Mouse (Mus musculus) stomach, embryonic 15.5 days (tissue): ENCODE data around the gene Gltp. TPM values are rescaled to one million over a fixed set of nuclear protein-coding genes. Genes with fewer than 3 reads are reported as not detected.

ENCODE experiments used
- ATAC-seq: fragments of 200-750 bp; cut with Nextera tagmentation; 2 replicates; pipeline ENCODE4 v1.8.0; 2017; ENCODE audit warnings: low read depth, moderate number of reproducible peaks, moderate TSS enrichment; ENCODE audit not compliant: insufficient read depth, low FRiP score
- H3K27ac ChIP-seq: fragments of 300-500 bp; sonication (generic); 2 replicates; pipeline ENCODE4 v1.5.1; 2015; ENCODE audit warnings: mild to moderate bottlenecking, inconsistent platforms
- H3K27me3 ChIP-seq: fragments of 300-500 bp; sonication (generic); replicated peaks from 2 replicates; pipeline ENCODE4 v1.6.1; 2015; ENCODE audit warnings: inconsistent platforms
- H3K36me3 ChIP-seq: fragments of 300-500 bp; sonication (generic); 2 replicates; pipeline ENCODE4 v1.6.1; 2015; ENCODE audit warnings: inconsistent platforms
- H3K4me1 ChIP-seq: fragments of 300-500 bp; sonication (generic); 2 replicates; pipeline ENCODE4 v1.6.1; 2015; ENCODE audit warnings: inconsistent platforms
- H3K4me2 ChIP-seq: fragments of 300-500 bp; sonication (generic); 2 replicates; pipeline ENCODE4 v1.6.1; 2015; ENCODE audit warnings: mild to moderate bottlenecking, inconsistent platforms
- H3K4me3 ChIP-seq: fragments of 300-500 bp; sonication (generic); replicated peaks from 2 replicates; pipeline ENCODE4 v1.5.1; 2015; ENCODE audit warnings: inconsistent platforms
- H3K9ac ChIP-seq: fragments of 300-500 bp; sonication (generic); 2 replicates; pipeline ENCODE4 v1.6.1; 2015; ENCODE audit warnings: inconsistent platforms
- H3K9me3 ChIP-seq: fragments of 300-500 bp; sonication (generic); 2 replicates; pipeline ENCODE4 v1.6.1; 2016; ENCODE audit warnings: inconsistent platforms
- WGBS: fragments of 180-500 bp; shearing (Covaris S2); methylation state at CpG from one replicate; pipeline ENCODE4 v1.1.7; 2015; 5-methylcytosine and 5-hydroxymethylcytosine counted together
- polyA plus RNA-seq: library from polyadenylated mRNA; unstranded; fragments of >200 nt; fragmentation: Nextera tagmentation; extraction: Ambion mirVana; gene quantifications from 2 replicates; pipeline ENCODE4 v1.2.1, GENCODE M21; 2015

Gltp gene
- polyA plus RNA-seq, 1 experiment from 2014 or later: 144 TPM

- 83% methylated on average over 13 of the region's 13 CpGs for WGBS
- H3K4me3 ChIP-seq: no peak overlapping the region
Observed at GRCm38 (mm10) chr5:114673114-114673513, 17.7 kb downstream of the Gltp start.

GRCm38 (mm10) chr5:114669014-114669413 lies 21.8 kb downstream of the Gltp start:
- Histone ChIP-seq H3K27ac (no peak overlapping the region), H3K36me3 (0 out of 2 replicates have a peak, but pooled peaks cover 5% of the 10 kb centered on the region), H3K4me2 (no peak overlapping the region), H3K4me1 (no peaks in the 10 kb centered on the region), H3K9me3 (no peaks in the 10 kb centered on the region), H3K9ac (no peak overlapping the region), H3K27me3 (no peaks in the 10 kb centered on the region), H3K4me3 (no peak overlapping the region)
- 91% methylated on average over 5 of the region's 5 CpGs for WGBS
- no peak for ATAC-seq

More at GRCm38 (mm10) chr5:114673114-114673513, 17.7 kb downstream of the Gltp start:
- no peak overlapping the region for H3K4me2 ChIP-seq
- no peak for ATAC-seq
- no peaks in the 10 kb centered on the region for H3K9me3 ChIP-seq
- H3K36me3 ChIP-seq: 0 out of 2 replicates have a peak, but pooled peaks cover 9% of the 10 kb centered on the region
- H3K9ac ChIP-seq: no peak overlapping the region
- no peaks in the 10 kb centered on the region for H3K4me1 ChIP-seq
- no peaks in the 10 kb centered on the region for H3K27me3 ChIP-seq
- no peak overlapping the region for H3K27ac ChIP-seq

- no peak overlapping the region for H3K9ac ChIP-seq
- H3K4me2 ChIP-seq: peak overlapping the region; percentile 48
- ATAC-seq: peak; percentile 83
- WGBS: 3% methylated on average over 36 of the region's 36 CpGs
- no peaks in the 10 kb centered on the region for H3K9me3 ChIP-seq
- H3K27me3 ChIP-seq: no peaks in the 10 kb centered on the region
- H3K36me3 ChIP-seq: no peaks in the 10 kb centered on the region
- no peaks in the 10 kb centered on the region for H3K4me1 ChIP-seq
- H3K4me3 ChIP-seq: peak overlapping the region; percentile 26
- H3K27ac ChIP-seq: peak overlapping the region; percentile 32; the same call in 1 of the 2 replicates
Observed at GRCm38 (mm10) chr5:114667228-114667856, 23.4 kb downstream of the Gltp start.

DNA sequence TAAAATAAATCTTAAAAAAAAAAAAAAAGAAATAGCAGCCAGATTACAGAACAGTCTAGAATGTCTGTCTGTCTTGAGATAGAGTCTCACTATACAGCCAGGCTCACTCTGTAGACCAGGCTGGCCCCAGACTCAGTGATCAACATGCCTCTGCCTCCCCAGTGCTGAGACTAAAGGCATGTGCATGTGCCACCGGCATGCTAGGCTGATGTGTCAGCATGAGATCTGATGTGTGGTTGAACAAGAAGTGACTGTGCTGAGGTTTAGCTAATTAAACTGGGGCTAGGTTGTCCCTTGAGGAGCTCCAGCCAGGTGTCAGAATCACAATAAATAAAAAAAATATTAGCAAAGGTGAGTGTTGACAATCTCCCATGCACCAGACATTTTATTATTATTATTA lies 24.1 kb downstream of the Gltp start:
- H3K9ac ChIP-seq: no peak overlapping the region
- no peaks in the 10 kb centered on the region for H3K27me3 ChIP-seq
- H3K9me3 ChIP-seq: no peaks in the 10 kb centered on the region
- no peak overlapping the region; the same call in 1 of the 2 replicates for H3K4me2 ChIP-seq
- no peaks in the 10 kb centered on the region for H3K36me3 ChIP-seq
- WGBS: 61% methylated on average over 1 of the region's 1 CpGs
- no peaks in the 10 kb centered on the region for H3K4me1 ChIP-seq
- no peak overlapping the region for H3K4me3 ChIP-seq
- no peak overlapping the region for H3K27ac ChIP-seq
- ATAC-seq: no peak

DNA sequence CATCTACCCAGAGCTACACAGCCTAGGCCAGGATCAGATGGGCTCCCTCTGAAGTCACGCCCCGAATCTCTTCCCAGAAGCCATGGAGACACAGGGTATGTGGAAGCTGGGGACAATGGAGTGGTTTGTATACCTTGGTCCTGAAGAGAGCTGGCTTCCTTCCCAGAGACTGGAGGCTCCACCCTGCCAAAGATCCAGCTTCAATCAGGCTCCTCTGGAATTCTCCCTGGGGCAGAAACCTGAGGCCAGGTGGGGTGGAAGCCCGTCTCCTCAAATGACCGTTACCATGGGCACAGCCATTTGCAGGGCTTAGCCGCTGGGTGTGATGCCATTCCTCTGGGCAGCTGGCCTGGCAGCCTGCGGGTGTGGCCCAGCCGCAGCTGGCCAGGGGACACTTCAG lies 26.0 kb downstream of the Gltp start:
- Histone ChIP-seq H3K9me3 (no peaks in the 10 kb centered on the region), H3K27ac (no peak overlapping the region), H3K4me1 (no peaks in the 10 kb centered on the region), H3K36me3 (no peaks in the 10 kb centered on the region), H3K9ac (no peak overlapping the region), H3K4me3 (no peak overlapping the region), H3K27me3 (0 out of 2 replicates have a peak, but pooled peaks cover under 1% of the 10 kb centered on the region), H3K4me2 (no peak overlapping the region)
- 67% methylated on average over 7 of the region's 7 CpGs for WGBS
- ATAC-seq: 0 out of 2 replicates have a peak, but pooled peaks have one; percentile 17

GRCm38 (mm10) chr5:114664139-114664538 lies 26.6 kb downstream of the Gltp start:
- WGBS: 67% methylated on average over 4 of the region's 4 CpGs

DNA sequence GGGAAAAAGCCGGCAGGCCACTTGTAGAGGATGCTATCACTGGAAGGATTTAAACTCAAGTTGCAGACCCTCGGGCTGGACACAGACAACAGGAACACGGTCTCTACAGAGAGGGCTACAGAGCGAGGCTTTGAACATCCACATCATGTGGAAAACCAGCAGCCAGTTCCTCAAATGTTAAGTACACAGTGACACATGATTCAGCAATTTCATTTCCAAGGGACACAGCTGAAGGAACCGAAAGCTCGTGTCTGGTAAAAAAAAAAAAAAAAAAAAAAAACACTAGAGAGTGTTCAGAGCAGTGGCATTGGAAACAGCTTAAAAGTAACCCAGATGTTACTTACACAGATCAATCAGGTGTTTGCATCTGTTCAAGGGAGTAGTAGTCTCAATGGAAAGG lies 29.8 kb downstream of the Gltp start:
- WGBS: 64% methylated on average over 6 of the region's 6 CpGs
- no peak overlapping the region for H3K4me2 ChIP-seq
- peaks cover 31% of the 10 kb centered on the region for H3K27me3 ChIP-seq
- no peak overlapping the region for H3K4me3 ChIP-seq
- H3K9ac ChIP-seq: no peak overlapping the region
- H3K4me1 ChIP-seq: peaks cover 11% of the 10 kb centered on the region
- H3K9me3 ChIP-seq: no peaks in the 10 kb centered on the region
- no peak overlapping the region for H3K27ac ChIP-seq
- no peak for ATAC-seq
- H3K36me3 ChIP-seq: no peaks in the 10 kb centered on the region

More at GRCm38 (mm10) chr5:114664139-114664538, 26.6 kb downstream of the Gltp start:
- no peak overlapping the region for H3K4me3 ChIP-seq
- no peak overlapping the region for H3K4me2 ChIP-seq
- no peaks in the 10 kb centered on the region for H3K9me3 ChIP-seq
- no peaks in the 10 kb centered on the region for H3K4me1 ChIP-seq
- no peaks in the 10 kb centered on the region for H3K36me3 ChIP-seq
- H3K27me3 ChIP-seq: peaks cover 7% of the 10 kb centered on the region; the same call in 1 of the 2 replicates
- no peak for ATAC-seq
- no peak overlapping the region for H3K9ac ChIP-seq
- no peak overlapping the region for H3K27ac ChIP-seq

DNA sequence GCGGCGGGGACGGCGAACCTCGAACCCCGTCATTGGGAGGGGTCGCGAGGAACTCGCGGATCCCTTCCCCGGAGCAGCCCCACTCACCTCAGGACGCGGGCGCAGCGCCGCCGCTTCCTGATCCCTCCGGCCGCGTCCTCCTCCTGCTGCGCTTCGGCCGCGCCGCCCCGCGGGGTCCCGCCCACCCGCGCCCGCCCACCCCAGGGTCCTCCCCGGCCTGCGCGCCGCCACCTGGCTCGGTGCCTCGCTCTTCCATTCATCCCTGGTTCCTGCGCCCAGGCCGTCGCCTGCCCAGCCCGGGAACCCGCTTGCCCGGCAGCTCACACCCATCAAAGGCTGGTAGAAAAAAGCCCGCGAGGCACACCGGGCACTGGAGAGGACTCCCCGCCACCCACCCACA lies 32.5 kb downstream of the Gltp start, which contains the start of gene Trpv4:
TSS of gene Trpv4 (minus strand) at position 167 of the 400 bp plus-strand sequence.
- Histone ChIP-seq H3K27me3 (peaks cover 31% of the 10 kb centered on the region), H3K4me1 (peaks cover 11% of the 10 kb centered on the region), H3K9ac (peak within 1 kb of the TSS; percentile 8; the same call in 1 of the 2 replicates), H3K4me2 (peak within 1 kb of the TSS; percentile 82), H3K9me3 (no peaks in the 10 kb centered on the region), H3K36me3 (no peaks in the 10 kb centered on the region), H3K27ac (no peak within 1 kb of the TSS), H3K4me3 (peak within 1 kb of the TSS; percentile 44)
- WGBS: 2% methylated on average over 44 of the region's 47 CpGs
- peak; percentile 43 for ATAC-seq

DNA sequence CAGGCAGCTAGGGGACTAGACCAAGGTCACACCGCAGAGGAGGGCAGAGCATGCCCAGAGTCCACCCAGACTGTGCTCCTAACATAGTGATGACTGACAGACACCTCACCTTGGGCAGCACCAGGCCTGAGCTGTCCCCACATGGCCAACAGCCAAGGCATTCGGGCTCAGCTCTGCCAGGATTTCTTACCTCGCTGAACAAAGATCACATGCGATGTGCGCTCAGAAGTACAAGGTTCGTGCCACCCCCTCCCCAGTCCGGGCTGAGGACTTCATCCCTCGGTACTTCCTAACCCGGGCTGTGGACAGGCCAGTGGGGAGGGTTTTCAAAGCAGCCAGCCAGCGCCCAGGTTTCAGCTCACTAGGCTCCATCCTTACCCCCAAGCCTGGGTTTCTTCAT lies 33.4 kb downstream of the Gltp start:
- no peak overlapping the region for H3K27ac ChIP-seq
- no peaks in the 10 kb centered on the region for H3K36me3 ChIP-seq
- peaks cover 31% of the 10 kb centered on the region for H3K27me3 ChIP-seq
- no peak for ATAC-seq
- peak overlapping the region; percentile 82 for H3K4me2 ChIP-seq
- peaks cover 11% of the 10 kb centered on the region for H3K4me1 ChIP-seq
- H3K9ac ChIP-seq: no peak overlapping the region
- WGBS: 43% methylated on average over 10 of the region's 10 CpGs
- H3K4me3 ChIP-seq: peak overlapping the region; percentile 44
- no peaks in the 10 kb centered on the region for H3K9me3 ChIP-seq

DNA sequence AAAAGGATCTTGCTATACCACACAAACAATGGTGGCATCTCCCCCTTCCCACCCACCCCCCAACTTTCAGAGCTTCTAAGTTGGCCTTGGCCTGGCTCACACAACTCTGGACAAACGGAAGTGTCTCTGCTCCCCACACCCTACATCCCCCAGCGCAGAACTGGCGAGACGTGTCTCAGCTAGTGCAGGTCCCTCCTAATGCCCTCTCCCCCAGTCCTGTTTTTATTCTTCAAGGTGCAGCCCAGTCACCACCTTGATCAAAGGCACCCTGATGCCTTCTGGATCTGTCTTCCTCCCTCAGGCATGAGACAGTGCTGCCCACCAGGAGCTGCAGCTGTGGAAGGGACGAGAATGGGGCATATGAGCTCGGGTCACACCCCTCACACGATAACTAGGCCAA lies 34.5 kb downstream of the Gltp start:
- H3K36me3 ChIP-seq: no peaks in the 10 kb centered on the region
- peaks cover 31% of the 10 kb centered on the region for H3K27me3 ChIP-seq
- H3K9me3 ChIP-seq: no peaks in the 10 kb centered on the region
- peaks cover 12% of the 10 kb centered on the region for H3K4me1 ChIP-seq
- 77% methylated on average over 7 of the region's 7 CpGs for WGBS
- no peak overlapping the region for H3K9ac ChIP-seq
- no peak overlapping the region for H3K4me2 ChIP-seq
- H3K4me3 ChIP-seq: no peak overlapping the region
- no peak overlapping the region for H3K27ac ChIP-seq
- ATAC-seq: no peak

DNA sequence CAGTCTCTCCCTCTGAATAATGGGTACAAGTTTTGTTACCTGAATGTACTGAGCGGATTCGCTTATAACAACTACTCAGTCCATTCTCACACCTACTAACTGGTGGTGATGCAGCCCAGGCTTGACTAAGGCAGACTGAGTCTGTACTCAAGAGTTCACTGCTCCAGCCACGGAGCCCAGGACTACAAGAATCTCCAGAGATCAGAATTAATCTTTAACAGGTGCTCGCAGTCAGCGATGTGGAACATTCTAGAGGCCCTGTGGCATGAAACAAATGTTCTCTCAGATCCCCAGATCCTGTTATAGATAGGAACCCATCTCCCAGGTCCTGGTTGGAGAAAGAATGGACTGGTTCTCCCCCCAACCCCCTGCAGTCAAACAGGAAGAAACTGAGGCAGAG lies 35.1 kb downstream of the Gltp start:
- Histone ChIP-seq H3K9ac (no peak overlapping the region), H3K4me1 (peaks cover 18% of the 10 kb centered on the region), H3K9me3 (no peaks in the 10 kb centered on the region), H3K4me2 (no peak overlapping the region), H3K27me3 (peaks cover 31% of the 10 kb centered on the region), H3K36me3 (no peaks in the 10 kb centered on the region), H3K4me3 (no peak overlapping the region), H3K27ac (no peak overlapping the region)
- ATAC-seq: no peak
- 87% methylated on average over 5 of the region's 5 CpGs for WGBS

DNA sequence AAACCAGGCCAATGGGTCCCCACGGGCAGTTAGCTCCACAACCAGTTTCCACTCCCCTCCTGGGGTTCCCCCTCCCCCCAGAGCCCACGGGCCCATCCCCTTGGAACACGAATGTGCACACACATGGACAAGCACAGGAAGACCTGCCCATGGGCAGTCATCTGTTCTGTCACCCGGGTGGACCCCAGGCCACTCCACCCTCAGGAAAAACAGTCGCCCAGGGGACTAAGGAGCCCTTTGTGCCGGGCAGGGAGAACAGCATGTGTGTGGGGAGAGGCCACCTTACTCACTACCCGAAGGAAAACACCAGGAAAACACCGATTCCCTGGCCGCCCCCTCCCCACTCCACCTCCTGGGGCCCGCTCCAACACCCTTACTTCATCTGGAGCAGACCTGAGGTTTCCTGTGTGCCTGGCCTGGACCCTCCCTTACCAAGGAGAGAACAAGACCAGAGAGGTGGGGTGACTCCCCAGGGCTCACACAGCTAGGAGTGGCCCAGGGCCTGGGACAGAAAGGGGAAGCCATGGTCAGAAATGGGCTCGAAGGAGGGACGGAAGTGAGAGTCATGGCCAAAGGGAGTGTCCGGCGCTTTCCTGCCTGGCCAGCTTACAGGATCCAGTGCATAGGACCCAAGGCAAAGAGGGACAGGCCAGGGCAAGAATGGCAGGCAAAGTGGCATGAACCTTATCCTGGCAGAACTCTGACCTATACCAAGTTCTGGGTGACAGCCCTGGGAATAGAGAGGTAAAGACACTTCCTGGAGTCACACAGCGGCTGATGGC lies 36.9 kb downstream of the Gltp start:
- 71% methylated on average over 14 of the region's 15 CpGs for WGBS
- no peaks in the 10 kb centered on the region for H3K9me3 ChIP-seq
- H3K4me1 ChIP-seq: peaks cover 22% of the 10 kb centered on the region
- no peaks in the 10 kb centered on the region for H3K36me3 ChIP-seq
- no peak overlapping the region for H3K4me3 ChIP-seq
- H3K27me3 ChIP-seq: peaks cover 21% of the 10 kb centered on the region
- H3K9ac ChIP-seq: no peak overlapping the region
- no peak overlapping the region for H3K4me2 ChIP-seq
- ATAC-seq: no peak
- no peak overlapping the region for H3K27ac ChIP-seq
